Mouse (Mus musculus) stomach, postnatal 0 days (tissue): ENCODE results near the gene Eps8. TPM values are rescaled to one million over a fixed set of nuclear protein-coding genes. Genes with fewer than 3 reads are reported as not detected.

Source experiments
- ATAC-seq: fragments of 200-750 bp; cut with Nextera tagmentation; 2 replicates; pipeline ENCODE4 v1.8.0; 2017; ENCODE audit not compliant: low FRiP score, low TSS enrichment
- DNase-seq: peaks from one replicate; pipeline ENCODE4 v3.0.0-alpha.2; 2016; ENCODE audit warnings: low spot score
- H3K27ac ChIP-seq: fragments of 300-500 bp; sonication (generic); replicated peaks from 2 replicates; pipeline ENCODE4 v1.5.1; 2014; ENCODE audit warnings: mild to moderate bottlenecking, control low read depth
- H3K27me3 ChIP-seq: fragments of 300-500 bp; sonication (generic); 2 replicates; pipeline ENCODE4 v1.6.1; 2014; ENCODE audit warnings: low read length; ENCODE audit not compliant: control insufficient read depth, insufficient read depth
- H3K36me3 ChIP-seq: fragments of 300-500 bp; sonication (generic); 2 replicates; pipeline ENCODE4 v1.6.1; 2014; ENCODE audit warnings: low read length, mixed read lengths; ENCODE audit not compliant: control insufficient read depth, insufficient read depth
- H3K4me1 ChIP-seq: fragments of 300-500 bp; sonication (generic); replicated peaks from 2 replicates; pipeline ENCODE4 v1.6.1; 2014; ENCODE audit warnings: antibody characterized with exemption; ENCODE audit not compliant: control insufficient read depth, insufficient read depth
- H3K4me2 ChIP-seq: fragments of 300-500 bp; sonication (generic); replicated peaks from 2 replicates; pipeline ENCODE4 v1.6.1; 2014; ENCODE audit warnings: low read depth, mild to moderate bottlenecking, control low read depth, moderate library complexity
- H3K4me3 ChIP-seq: fragments of 300-500 bp; sonication (generic); 2 replicates; pipeline ENCODE4 v1.5.1; 2014; ENCODE audit warnings: low read depth, low read length, control low read depth
- H3K9ac ChIP-seq: fragments of 300-500 bp; sonication (generic); 2 replicates; pipeline ENCODE4 v1.6.1; 2014; ENCODE audit warnings: mild to moderate bottlenecking, low read length, control low read depth, mixed read lengths
- H3K9me3 ChIP-seq: fragments of 300-500 bp; sonication (generic); 2 replicates; pipeline ENCODE4 v1.6.1; 2016; ENCODE audit warnings: low read length; ENCODE audit not compliant: control insufficient read depth
- CTCF ChIP-seq: IDR thresholded peaks from 2 replicates; pipeline ENCODE4 v1.5.1; 2016; ENCODE audit warnings: antibody characterized with exemption, low read depth, mild to moderate bottlenecking, moderate library complexity
- EP300 ChIP-seq: optimal IDR thresholded peaks from 2 replicates; pipeline ENCODE3; 2016; ENCODE audit warnings: antibody characterized with exemption
- WGBS: fragments of 180-500 bp; shearing (Covaris S2); extraction: QIAGEN DNeasy Blood & Tissue Kit; methylation state at CpG from one replicate; pipeline ENCODE4 v1.1.7; 2014; 5-methylcytosine and 5-hydroxymethylcytosine counted together
- polyA plus RNA-seq: library from polyadenylated mRNA; unstranded; fragments of >200 nt; fragmentation: Nextera tagmentation; extraction: Ambion mirVana; gene quantifications from 2 replicates; pipeline ENCODE4 v1.2.1, GENCODE M21; 2015

Gene Eps8
- polyA plus RNA-seq, 1 experiment from 2014 or later, result 23.1 TPM

GRCm38 (mm10) chr6:137504052-137504451, 150.6 kb downstream of the Eps8 start:
- no peaks in the 10 kb centered on the region for H3K4me1 ChIP-seq
- no peak overlapping the region for H3K27ac ChIP-seq
- no peak overlapping the region for H3K4me3 ChIP-seq
- no peak for TF ChIP-seq EP300
- TF ChIP-seq CTCF, result peak; percentile 42
- no peaks in the 10 kb centered on the region for H3K27me3 ChIP-seq
- DNase-seq, result no peak
- 50% methylated on average over 1 of the region's 1 CpGs for WGBS
- no peak for ATAC-seq
- H3K9ac ChIP-seq, result no peak overlapping the region
- H3K4me2 ChIP-seq, result no peak overlapping the region
- H3K36me3 ChIP-seq, result peaks cover 6% of the 10 kb centered on the region; the same call in 1 of the 2 replicates
- H3K9me3 ChIP-seq, result no peaks in the 10 kb centered on the region

GRCm38 (mm10) chr6:137503462-137503861, 151.2 kb downstream of the Eps8 start:
- no peak overlapping the region for H3K4me3 ChIP-seq
- WGBS, result 76% methylated on average over 8 of the region's 8 CpGs
- H3K27me3 ChIP-seq, result no peaks in the 10 kb centered on the region
- H3K27ac ChIP-seq, result no peak overlapping the region
- H3K36me3 ChIP-seq, result 0 out of 2 replicates have a peak, but pooled peaks cover under 1% of the 10 kb centered on the region
- no peak overlapping the region for H3K4me2 ChIP-seq
- no peaks in the 10 kb centered on the region for H3K4me1 ChIP-seq
- H3K9ac ChIP-seq, result no peak overlapping the region
- peak; percentile 86 for ATAC-seq
- peak; percentile 53 for DNase-seq
- H3K9me3 ChIP-seq, result no peaks in the 10 kb centered on the region
- TF ChIP-seq EP300, result no peak
- TF ChIP-seq CTCF, result no peak

- H3K36me3 ChIP-seq, result no peaks in the 10 kb centered on the region
- no peaks in the 10 kb centered on the region for H3K27me3 ChIP-seq
- ATAC-seq, result peak; percentile 41; the same call in 1 of the 2 replicates
- no peaks in the 10 kb centered on the region for H3K9me3 ChIP-seq
- H3K9ac ChIP-seq, result no peak overlapping the region
- DNase-seq, result peak; percentile 43
- H3K27ac ChIP-seq, result no peak overlapping the region
- H3K4me1 ChIP-seq, result no peaks in the 10 kb centered on the region
- H3K4me3 ChIP-seq, result no peak overlapping the region
- TF ChIP-seq EP300 (no peak), CTCF (peak; percentile 28; the same call in 1 of the 2 replicates)
- 67% methylated on average over 7 of the region's 7 CpGs for whole genome bisulfite sequencing
- H3K4me2 ChIP-seq, result no peak overlapping the region
These were observed 151.7 kb downstream of the Eps8 start for GRCm38 (mm10) chr6:137503009-137503408.

- Histone ChIP-seq H3K9ac (no peak overlapping the region), H3K27me3 (no peaks in the 10 kb centered on the region), H3K36me3 (no peaks in the 10 kb centered on the region), H3K4me3 (no peak overlapping the region), H3K27ac (no peak overlapping the region), H3K4me2 (no peak overlapping the region), H3K9me3 (no peaks in the 10 kb centered on the region), H3K4me1 (no peaks in the 10 kb centered on the region)
- no peak for ATAC-seq
- no peak for TF ChIP-seq EP300
- TF ChIP-seq CTCF, result no peak
- no peak for DNase-seq
- WGBS, result 72% methylated on average over 6 of the region's 6 CpGs
These were observed 155.9 kb downstream of the Eps8 start for GRCm38 (mm10) chr6:137498781-137499180.

- DNase-seq (no peak), ATAC-seq (no peak)
- Histone ChIP-seq H3K27ac (no peak overlapping the region), H3K4me1 (no peaks in the 10 kb centered on the region), H3K9ac (no peak overlapping the region), H3K36me3 (no peaks in the 10 kb centered on the region), H3K9me3 (no peaks in the 10 kb centered on the region), H3K4me2 (no peak overlapping the region), H3K27me3 (no peaks in the 10 kb centered on the region), H3K4me3 (no peak overlapping the region)
- TF ChIP-seq EP300 (no peak), CTCF (no peak)
- WGBS, result 72% methylated on average over 8 of the region's 8 CpGs
These were observed 157.4 kb downstream of the Eps8 start for GRCm38 (mm10) chr6:137497208-137497835.

GRCm38 (mm10) chr6:137496562-137496961, 158.1 kb downstream of the Eps8 start:
- no peak overlapping the region for H3K9ac ChIP-seq
- H3K4me1 ChIP-seq, result no peaks in the 10 kb centered on the region
- 95% methylated on average over 2 of the region's 2 CpGs for WGBS
- no peak overlapping the region for H3K4me2 ChIP-seq
- H3K9me3 ChIP-seq, result no peaks in the 10 kb centered on the region
- no peaks in the 10 kb centered on the region for H3K36me3 ChIP-seq
- H3K4me3 ChIP-seq, result no peak overlapping the region
- ATAC-seq, result 0 out of 2 replicates have a peak, but pooled peaks have one; percentile 40
- no peak for TF ChIP-seq EP300
- TF ChIP-seq CTCF, result no peak
- DNase-seq, result no peak
- no peaks in the 10 kb centered on the region for H3K27me3 ChIP-seq
- no peak overlapping the region for H3K27ac ChIP-seq
